Comparison of ENCODE assay signal across 24 mouse cellular contexts in the genomic region with DNA sequence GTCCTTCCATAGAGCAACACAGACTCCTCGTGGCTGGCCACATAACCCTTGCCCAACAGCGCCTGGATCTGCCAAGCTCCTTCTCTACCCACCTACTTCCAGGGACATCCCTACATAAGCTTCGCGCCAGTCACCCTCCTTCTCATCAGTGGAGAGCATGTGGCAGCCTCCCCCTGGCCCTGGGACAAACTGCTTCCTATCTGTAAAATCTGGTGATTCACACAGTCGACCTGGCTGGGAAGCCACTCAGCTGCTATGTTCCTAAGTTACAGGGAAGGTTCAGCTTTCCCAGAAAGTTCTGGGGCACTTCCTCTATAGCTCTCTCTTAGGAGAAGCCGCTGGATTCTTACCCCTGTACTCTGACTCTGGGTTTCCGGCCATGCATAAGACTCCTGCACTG. TPM values are rescaled to one million over a fixed set of nuclear protein-coding genes. Genes with fewer than 3 reads are reported as not detected.
"Had no signal": no experiment of that assay in that cellular context is flagged by ENCODE, and none has a peak within 500 bp of the region (broad histone marks: within the 10 kb centered on the region; RNA-seq: fewer than 3 reads in every experiment).

No protein-coding gene starts in this region.

- H3K4me3 ChIP-seq: kidney, embryonic 15.5 days; limb, embryonic 12.5 days; limb, embryonic 15.5 days; megakaryocyte, embryonic 14.5 days; midbrain, embryonic 10.5 days; midbrain, embryonic 13.5 days; myocyte; neural tube, embryonic 13.5 days; stomach, embryonic 15.5 days had no signal

- H3K27ac ChIP-seq: kidney, embryonic 15.5 days; limb, embryonic 15.5 days; liver, embryonic 14.5 days; midbrain, embryonic 10.5 days; midbrain, embryonic 13.5 days; neural tube, embryonic 13.5 days; stomach, embryonic 15.5 days had no signal

- H3K4me2 ChIP-seq: kidney, embryonic 15.5 days; limb, embryonic 12.5 days; limb, embryonic 15.5 days; liver, embryonic 11.5 days; midbrain, embryonic 13.5 days; neural tube, embryonic 13.5 days; stomach, embryonic 15.5 days had no signal

- ATAC-seq: liver, postnatal 0 days; lung, postnatal 0 days; midbrain, embryonic 13.5 days; midbrain, embryonic 16.5 days had no signal

- H3K9me3 ChIP-seq: kidney, embryonic 15.5 days; limb, embryonic 12.5 days; limb, embryonic 15.5 days; megakaryocyte, embryonic 14.5 days; midbrain, embryonic 10.5 days; midbrain, embryonic 13.5 days; neural tube, embryonic 13.5 days; stomach, embryonic 15.5 days had no signal

- H3K27me3 ChIP-seq: kidney, embryonic 15.5 days; limb, embryonic 12.5 days; limb, embryonic 15.5 days; midbrain, embryonic 13.5 days; neural tube, embryonic 13.5 days; stomach, embryonic 15.5 days had no signal

- H3K9ac ChIP-seq: kidney, embryonic 15.5 days; limb, embryonic 12.5 days; limb, embryonic 15.5 days; liver, embryonic 14.5 days; liver, postnatal 0 days; midbrain, embryonic 13.5 days; neural tube, embryonic 13.5 days; stomach, embryonic 15.5 days had no signal

- H3K36me3 ChIP-seq: kidney, embryonic 15.5 days; limb, embryonic 12.5 days; limb, embryonic 15.5 days; midbrain, embryonic 10.5 days; midbrain, embryonic 13.5 days; neural tube, embryonic 13.5 days; stomach, embryonic 15.5 days had no signal

- DNase-seq: kidney, adult 11 months; kidney, adult 8-10 months; kidney, postnatal 10 days; left cerebral cortex, postnatal 4 days; liver, postnatal 0 days; lung, postnatal 36 days; retina, postnatal 1 day; right cerebral cortex, postnatal 25 days; spleen, adult 18-20 months; thymus, postnatal 25 days had no signal

RNA-seq across cellular contexts. Expression of a gene that starts 22.5 kb away (rescaled TPM):
- total RNA-seq: neutrophil, adult 5-6 weeks had no signal
